Mouse (Mus musculus) kidney, adult 18-20 months (tissue): Measurements from ENCODE around the gene Gpr6.
A peak's percentile ranks its signal among the peaks of the same experiment; 100 is the strongest.

Source experiments
- DNase-seq: peaks from one replicate; pipeline ENCODE4 v3.0.0; 2021

Gene Gpr6

DNA sequence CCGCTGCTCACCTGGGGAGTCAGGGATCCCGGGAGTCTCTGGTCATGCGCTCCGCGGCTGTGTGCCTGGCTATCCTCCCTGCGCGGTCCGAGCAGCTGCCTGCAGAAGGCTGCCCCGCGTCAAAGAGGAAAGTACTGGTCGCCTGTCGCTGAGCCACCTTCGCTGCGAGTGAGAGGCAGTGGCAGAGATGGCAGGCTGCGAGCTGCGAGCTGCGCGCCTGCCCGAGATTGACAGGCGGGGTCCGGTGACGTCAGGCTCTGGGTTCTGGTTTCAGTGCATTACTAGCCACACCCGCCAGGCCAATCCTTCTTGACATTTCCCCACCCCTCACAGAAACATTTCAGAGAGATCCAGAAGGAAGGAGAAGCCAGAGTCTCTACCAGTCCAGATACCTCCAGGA, at the start of gene Gpr6:
Gene Gpr6, minus strand, starts transcription at position 170 of the 400 bp plus-strand sequence.
- DNase-seq = no peak

- no peak for DNase-seq
These were observed 28.0 kb upstream of the Gpr6 start for GRCm38 (mm10) chr10:41100060-41100459.

GRCm38 (mm10) chr10:41098137-41098536, 26.1 kb upstream of the Gpr6 start:
- DNase-seq = no peak

- no peak for DNase-seq
These were observed 16.8 kb upstream of the Gpr6 start for GRCm38 (mm10) chr10:41088852-41089251.

DNA sequence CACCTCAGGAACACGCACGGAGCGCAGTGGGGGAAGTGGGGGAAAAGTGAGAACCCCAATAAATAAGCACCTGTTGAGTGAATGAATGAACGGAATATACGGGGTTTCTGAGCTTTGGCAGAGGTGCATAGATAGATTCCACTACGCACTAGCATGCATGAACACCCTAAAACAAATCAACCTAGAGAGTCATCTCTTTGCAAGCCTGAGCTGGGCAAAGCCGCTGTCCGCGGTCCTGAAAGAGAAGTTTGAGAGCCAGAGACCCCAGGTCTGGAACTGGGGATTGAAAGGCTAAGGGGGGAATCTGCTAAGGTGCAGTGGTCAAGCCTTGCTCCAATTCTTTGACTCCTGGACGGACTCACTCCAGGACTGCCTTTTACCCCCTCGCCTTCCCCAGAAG, 389 bp downstream of the Gpr6 start:
- DNase-seq = no peak

GRCm38 (mm10) chr10:41070693-41071651, 1.1 kb downstream of the Gpr6 start:
- DNase-seq = no peak

GRCm38 (mm10) chr10:41060250-41060831, 11.7 kb downstream of the Gpr6 start:
- no peak for DNase-seq

DNA sequence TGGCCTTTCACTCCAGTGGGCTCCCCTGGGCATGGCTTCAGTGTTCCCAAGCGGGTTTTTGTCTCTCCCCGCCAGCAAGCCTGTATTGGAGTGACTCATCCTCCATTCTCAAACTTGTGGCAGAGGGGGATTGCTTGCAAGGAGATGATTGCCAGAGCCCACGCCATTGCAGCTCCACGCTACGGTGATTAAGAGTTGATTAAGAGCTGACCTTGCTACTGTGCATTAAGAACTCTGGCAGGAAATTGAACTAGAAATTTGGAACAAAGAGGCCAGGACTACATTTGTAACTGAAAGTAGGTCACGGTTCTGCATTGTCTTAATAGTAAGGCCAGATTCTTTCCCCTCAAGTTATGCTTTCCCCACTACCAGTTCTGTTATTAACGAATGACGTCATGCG, 16.5 kb downstream of the Gpr6 start:
- no peak for DNase-seq

- no peak for DNase-seq
These were observed 18.1 kb downstream of the Gpr6 start for GRCm38 (mm10) chr10:41054005-41054404.

GRCm38 (mm10) chr10:41042272-41042671, 29.8 kb downstream of the Gpr6 start:
- no peak for DNase-seq

DNA sequence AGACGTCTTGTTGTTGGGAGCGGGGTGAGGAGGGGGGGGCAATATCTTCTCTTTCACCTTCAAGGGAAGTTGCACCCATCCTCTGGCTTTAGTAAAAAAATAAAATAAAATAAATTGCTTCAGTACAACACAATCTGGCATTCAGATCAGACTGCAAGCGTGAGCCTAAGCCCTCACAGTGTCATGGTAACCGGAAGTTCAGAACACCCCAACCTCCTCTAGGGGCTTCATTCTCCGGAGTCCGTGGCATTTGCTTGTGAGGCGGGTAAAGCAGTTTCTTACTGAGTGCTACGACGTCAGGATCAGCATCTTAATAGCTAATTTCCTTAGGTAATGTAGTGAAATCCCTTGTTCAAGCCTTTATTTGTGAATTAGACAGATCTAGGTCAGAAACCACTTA, 30.6 kb downstream of the Gpr6 start:
- DNase-seq = no peak

DNA sequence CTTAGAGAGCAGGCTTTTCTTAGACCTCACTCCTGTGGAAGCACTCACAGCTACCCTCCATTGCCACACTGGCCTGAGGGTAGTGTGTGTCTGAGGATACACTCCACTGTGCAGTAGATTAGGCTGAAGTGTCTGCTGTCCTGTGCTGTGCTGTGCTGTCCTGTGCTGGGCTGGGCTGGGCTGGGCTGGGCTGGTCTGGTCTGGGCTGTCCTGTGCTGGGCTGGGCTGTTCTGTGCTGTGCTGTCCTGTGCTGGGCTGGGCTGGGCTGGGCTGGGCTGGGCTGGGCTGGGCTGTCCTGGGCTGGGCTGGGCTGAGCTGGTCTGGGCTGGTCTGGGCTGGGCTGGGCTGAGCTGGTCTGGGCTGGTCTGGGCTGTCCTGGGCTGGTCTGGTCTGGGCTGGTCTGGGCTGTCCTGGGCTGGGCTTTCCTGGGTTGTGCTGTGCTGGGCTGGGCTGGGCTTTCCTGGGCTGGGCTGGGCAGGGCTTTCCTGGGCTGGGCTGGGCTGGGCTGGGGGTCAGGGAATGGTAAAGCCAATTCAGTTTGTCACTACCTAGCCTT, 31.5 kb downstream of the Gpr6 start:
- no peak for DNase-seq

- DNase-seq = no peak
These were observed 33.6 kb downstream of the Gpr6 start for GRCm38 (mm10) chr10:41038476-41038875.

DNA sequence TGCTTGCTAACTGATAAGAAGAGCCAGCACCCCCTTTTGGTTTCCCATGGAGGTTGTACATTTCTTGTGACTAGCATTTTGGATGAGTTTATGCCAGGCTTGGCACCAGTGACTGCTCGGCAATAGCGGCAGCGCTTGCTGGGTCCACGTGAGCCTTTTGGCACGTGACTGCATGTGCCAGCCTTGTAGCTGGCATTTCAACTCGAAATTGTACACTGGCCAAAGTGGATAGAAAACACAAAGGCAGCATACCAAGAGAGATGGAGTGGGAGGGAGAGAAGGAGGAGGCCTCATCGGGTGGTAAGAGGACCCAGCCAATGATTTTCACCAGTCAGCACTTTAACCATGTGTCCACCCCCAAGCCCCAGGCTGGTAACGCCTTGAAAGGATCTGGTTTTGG, 34.4 kb downstream of the Gpr6 start:
- peak; percentile 29 for DNase-seq

- DNase-seq = no peak
These were observed 39.3 kb downstream of the Gpr6 start for GRCm38 (mm10) chr10:41032811-41033210.

DNA sequence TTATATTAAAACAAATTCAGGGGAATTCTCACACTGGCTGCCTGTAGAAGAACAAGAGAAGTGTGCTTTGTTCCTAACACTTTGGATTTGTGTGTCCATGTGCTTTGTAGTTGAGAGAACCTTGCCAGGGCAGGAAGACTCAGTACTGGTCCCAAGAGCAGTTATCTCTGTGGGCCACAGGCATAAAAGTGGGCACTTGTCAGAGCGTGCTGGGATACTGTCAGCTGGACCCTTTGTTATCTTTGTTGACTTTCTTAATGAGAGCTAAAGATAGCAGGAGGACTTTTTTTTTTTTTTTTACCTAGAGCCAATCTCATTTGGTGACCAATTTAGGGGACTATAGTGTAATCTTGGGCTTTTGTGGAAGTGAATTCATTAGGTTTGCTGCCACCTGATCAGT, 47.2 kb downstream of the Gpr6 start:
- DNase-seq = no peak

DNA sequence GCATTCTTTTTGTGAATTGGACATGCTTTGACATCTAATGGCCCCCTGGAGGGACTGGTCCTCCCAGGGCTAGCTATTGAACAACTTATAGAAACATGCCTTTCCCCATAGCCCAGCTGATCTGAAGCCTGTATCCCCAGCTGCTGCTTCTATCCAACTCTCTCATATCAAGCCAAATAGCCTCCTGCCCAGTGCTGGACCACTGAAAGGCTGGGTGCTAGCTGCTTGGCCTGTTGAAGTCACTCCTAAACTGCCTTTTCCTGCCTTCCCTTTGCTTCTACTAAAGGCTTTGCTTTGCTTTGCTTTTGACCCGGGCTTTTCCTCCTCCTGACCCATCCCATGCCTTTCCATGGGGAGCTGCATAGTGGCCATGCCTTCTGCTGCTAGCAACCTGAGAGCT, 47.7 kb downstream of the Gpr6 start:
- no peak for DNase-seq

GRCm38 (mm10) chr10:41022226-41022625, 49.9 kb downstream of the Gpr6 start:
- DNase-seq = no peak
